Mouse (Mus musculus): ENCODE results near the gene Crtap.

DNA sequence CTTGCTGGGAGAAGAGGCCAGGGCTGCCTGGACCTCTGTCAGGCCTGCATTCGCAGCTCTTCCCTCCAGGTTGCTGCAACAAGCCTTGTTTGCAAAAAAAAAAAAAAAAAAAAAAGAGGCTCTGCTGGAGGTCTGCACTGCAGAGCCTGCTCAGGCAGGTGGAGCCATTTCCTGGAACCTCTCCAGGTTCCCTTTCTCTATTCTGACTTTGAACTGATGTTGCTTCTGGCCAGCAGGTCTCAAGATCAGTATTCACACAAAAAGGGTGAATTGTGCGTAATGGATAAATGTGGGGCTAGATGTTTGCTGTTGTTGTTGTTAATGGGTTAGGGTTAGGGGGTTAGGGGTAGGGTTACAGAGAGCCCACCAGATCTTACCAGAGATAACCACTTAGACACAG lies 45.2 kb upstream of the Crtap start:
- no peak for TF ChIP-seq CHD2 (IDR thresholded peaks at IDR 0.05; ENCODE audit: low read depth, low read length)
- no peak for TF ChIP-seq ZC3H11A (IDR thresholded peaks at IDR 0.05; ENCODE audit: borderline replicate concordance, low read depth, low read length)
- no peak for TF ChIP-seq HCFC1 (IDR thresholded peaks at IDR 0.05; ENCODE audit: borderline replicate concordance, insufficient read depth, low read length)
